Mouse (Mus musculus): ENCODE results near the gene Ahnak.

DNA sequence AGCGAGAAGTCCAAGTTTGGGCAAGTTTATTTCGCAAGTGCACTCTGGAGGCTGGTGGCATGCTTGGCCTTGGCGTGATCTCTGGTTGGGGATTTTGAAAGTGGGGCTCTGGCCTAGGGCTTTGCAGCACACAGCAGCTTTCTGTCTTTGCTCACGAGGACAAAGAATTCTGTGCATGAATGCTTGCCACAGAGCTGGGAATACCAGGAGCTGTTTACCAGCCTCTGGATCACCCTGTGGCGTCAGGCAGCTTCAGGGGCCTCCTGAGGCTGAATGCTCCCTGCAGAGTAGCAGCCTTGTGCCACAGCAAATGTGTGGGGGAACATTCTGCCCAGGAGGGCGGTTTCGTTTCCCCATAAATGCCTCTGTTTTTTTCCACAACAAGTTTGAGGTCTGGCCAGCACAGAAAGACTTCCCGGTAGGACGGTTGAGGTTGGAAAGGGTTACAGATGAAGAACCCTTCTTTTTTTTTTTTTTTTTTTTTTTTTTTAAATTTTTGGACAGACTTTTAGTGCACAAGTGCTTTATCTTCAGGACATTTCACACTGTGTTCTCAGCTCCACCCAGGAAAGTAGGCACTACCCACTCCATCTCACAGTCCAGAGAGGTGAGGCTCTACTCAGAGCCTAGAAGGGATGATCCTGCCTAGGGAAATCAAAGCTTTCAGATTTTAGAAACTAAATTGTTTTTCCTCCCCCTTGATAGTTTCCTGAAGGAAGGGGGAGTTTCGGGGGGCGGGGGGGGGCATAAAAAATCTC is 34.1 kb downstream of the Ahnak start:
- TF ChIP-seq CTCF (IDR thresholded peaks at IDR 0.05; ENCODE audit: low read depth) (no peak), EP300 (optimal IDR thresholded peaks at IDR 0.05) (no peak)
